Mouse (Mus musculus) lung, embryonic 14.5 days (tissue): ENCODE measurements at regions not wholly inside any gene's neighbourhood (a gene's known extent, or its start where the extent isn't known, plus 50 kb on each side); places are given as distances from the start of the nearest gene placed in this dataset.

Experiments
- ATAC-seq: fragments of 200-750 bp; cut with Nextera tagmentation; 2 replicates; pipeline ENCODE4 v1.8.0; 2017; ENCODE audit warnings: mild to moderate bottlenecking, moderate TSS enrichment, moderate library complexity; ENCODE audit not compliant: insufficient read depth
- DNase-seq: peaks from one replicate; pipeline ENCODE4 v3.0.0-alpha.2; 2015
- H3K27ac ChIP-seq: fragments of 300-500 bp; sonication (generic); 2 replicates; pipeline ENCODE4 v1.5.1; 2014; ENCODE audit warnings: low read depth, mild to moderate bottlenecking, moderate library complexity
- H3K27me3 ChIP-seq: fragments of 300-500 bp; sonication (generic); 2 replicates; pipeline ENCODE4 v1.6.1; 2014; ENCODE audit warnings: low read length, control low read depth; ENCODE audit not compliant: insufficient read depth
- H3K36me3 ChIP-seq: fragments of 300-500 bp; sonication (generic); 2 replicates; pipeline ENCODE4 v1.6.1; 2014; ENCODE audit warnings: control low read depth; ENCODE audit not compliant: insufficient read depth
- H3K4me1 ChIP-seq: fragments of 300-500 bp; sonication (generic); 2 replicates; pipeline ENCODE4 v1.6.1; 2014; ENCODE audit warnings: antibody characterized with exemption, control low read depth; ENCODE audit not compliant: insufficient read depth
- H3K4me2 ChIP-seq: fragments of 300-500 bp; sonication (generic); 2 replicates; pipeline ENCODE4 v1.6.1; 2014; ENCODE audit warnings: mild to moderate bottlenecking
- H3K4me3 ChIP-seq: fragments of 300-500 bp; sonication (generic); 2 replicates; pipeline ENCODE4 v1.5.1; 2014; ENCODE audit warnings: low read depth, low read length
- H3K9ac ChIP-seq: fragments of 300-500 bp; sonication (generic); 2 replicates; pipeline ENCODE4 v1.6.1; 2014
- H3K9me3 ChIP-seq: fragments of 300-500 bp; sonication (generic); 2 replicates; pipeline ENCODE4 v1.6.1; 2016; ENCODE audit warnings: low read depth, low read length, control low read depth
- CTCF ChIP-seq: IDR thresholded peaks from 2 replicates; pipeline ENCODE4 v1.5.1; 2016; ENCODE audit warnings: antibody characterized with exemption, low read depth
- WGBS: fragments of 180-500 bp; shearing (Covaris S2); extraction: QIAGEN DNeasy Blood & Tissue Kit; methylation state at CpG from one replicate; pipeline ENCODE4 v1.1.7; 2014; 5-methylcytosine and 5-hydroxymethylcytosine counted together

DNA sequence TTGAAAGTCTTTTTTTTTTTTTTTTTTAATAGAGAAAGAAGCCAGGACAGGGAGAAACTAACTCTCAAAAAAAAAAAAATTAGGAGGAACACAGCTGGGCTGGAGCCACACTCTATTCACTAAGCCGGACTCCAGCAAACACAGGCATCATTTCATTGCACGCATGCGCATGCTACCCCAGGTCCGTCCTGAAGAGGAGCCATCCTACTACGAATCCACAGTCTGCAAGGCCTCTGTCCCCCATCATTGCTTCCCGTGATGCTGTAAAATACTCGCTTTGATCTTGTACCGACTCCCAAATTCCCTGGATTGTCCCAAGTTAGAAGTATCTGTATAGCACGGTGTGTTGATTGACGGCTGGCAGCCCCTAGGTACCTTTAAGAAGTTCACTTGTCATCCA, 351.7 kb downstream of the Zfp536 start:
- DNase-seq = peak; percentile 22
- peak; percentile 43 for TF ChIP-seq CTCF
- Histone ChIP-seq H3K4me2 (no peak overlapping the region), H3K36me3 (no peaks in the 10 kb centered on the region), H3K4me3 (no peak overlapping the region), H3K27me3 (no peaks in the 10 kb centered on the region), H3K9ac (no peak overlapping the region), H3K27ac (no peak overlapping the region), H3K4me1 (no peaks in the 10 kb centered on the region), H3K9me3 (no peaks in the 10 kb centered on the region)
- no peak for ATAC-seq
- 73% methylated on average over 10 of the region's 10 CpGs for WGBS
